Mouse (Mus musculus): Measurements from ENCODE around the gene Fut8.

DNA sequence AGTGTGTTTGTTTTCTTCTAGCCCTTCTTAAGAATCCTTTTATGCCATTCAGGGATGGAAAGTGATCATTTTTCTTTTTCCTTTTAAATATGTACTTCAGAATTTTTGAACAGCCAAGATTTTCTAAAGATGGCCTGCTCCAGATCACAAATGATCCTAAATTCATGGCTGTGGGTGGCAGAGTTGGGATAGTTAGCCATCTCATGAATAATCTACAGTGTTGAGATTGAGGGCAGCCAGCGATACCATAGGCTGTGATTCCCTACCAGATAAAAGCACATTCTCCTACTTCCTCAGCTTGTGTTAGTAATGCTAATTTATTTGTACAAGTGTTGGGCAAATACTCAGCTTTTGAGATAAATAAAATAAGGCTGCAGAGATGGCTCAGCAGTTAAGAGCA is 228.3 kb downstream of the Fut8 start:
- no peak for TF ChIP-seq NRF1 (IDR thresholded peaks at IDR 0.05; ENCODE audit: low read depth, low read length)
- TF ChIP-seq POLR2AphosphoS2 (IDR thresholded peaks at IDR 0.05; ENCODE audit: low read depth, low read length): no peak
- TF ChIP-seq ZNF384 (IDR thresholded peaks at IDR 0.05; ENCODE audit: low read depth, low read length): no peak
- TF ChIP-seq POLR2A (IDR thresholded peaks at IDR 0.05; ENCODE audit: low read depth, low read length): no peak
- TF ChIP-seq EP300 (IDR thresholded peaks at IDR 0.05; ENCODE audit: low read length): no peak

Data from CH12.LX (cell line).